Mouse (Mus musculus) megakaryocyte, embryonic 14.5 days (primary cell): ENCODE measurements around the gene Tspan4. TPM values are rescaled to one million over a fixed set of nuclear protein-coding genes. Genes with fewer than 3 reads are reported as not detected.

Experiments
- H3K27me3 ChIP-seq: replicated peaks from 2 replicates; pipeline ENCODE3; 2012; ENCODE audit warnings: inconsistent platforms
- H3K36me3 ChIP-seq: replicated peaks from 2 replicates; pipeline ENCODE3; 2012; ENCODE audit warnings: low read length, inconsistent platforms, mixed read lengths
- H3K4me1 ChIP-seq: 2 replicates; pipeline ENCODE4 v1.6.1; 2012; ENCODE audit warnings: inconsistent platforms
- H3K4me3 ChIP-seq: replicated peaks from 2 replicates; pipeline ENCODE3; 2012; ENCODE audit warnings: moderate library complexity, mild to moderate bottlenecking, inconsistent platforms
- H3K9me3 ChIP-seq: 2 replicates; pipeline ENCODE4 v1.6.1; 2012; ENCODE audit warnings: inconsistent platforms
- FLI1 ChIP-seq: IDR thresholded peaks from 2 replicates; pipeline ENCODE4 v1.6.1; 2012; ENCODE audit warnings: low read length, inconsistent platforms, mixed read lengths
- GATA1 ChIP-seq: IDR thresholded peaks from 3 replicates; pipeline ENCODE4 v1.6.1; 2012; ENCODE audit warnings: mixed read lengths, low read length, inconsistent platforms, borderline replicate concordance
- polyA plus RNA-seq: library from polyadenylated mRNA; stranded (reverse); fragments of >175 nt; gene quantifications from 2 replicates; pipeline ENCODE4 v1.2.3, GENCODE M21; 2012; ENCODE audit warnings: low replicate concordance; ENCODE audit not compliant: insufficient read depth

Gene Tspan4
- polyA plus RNA-seq, 1 experiment = 54.8 TPM

DNA sequence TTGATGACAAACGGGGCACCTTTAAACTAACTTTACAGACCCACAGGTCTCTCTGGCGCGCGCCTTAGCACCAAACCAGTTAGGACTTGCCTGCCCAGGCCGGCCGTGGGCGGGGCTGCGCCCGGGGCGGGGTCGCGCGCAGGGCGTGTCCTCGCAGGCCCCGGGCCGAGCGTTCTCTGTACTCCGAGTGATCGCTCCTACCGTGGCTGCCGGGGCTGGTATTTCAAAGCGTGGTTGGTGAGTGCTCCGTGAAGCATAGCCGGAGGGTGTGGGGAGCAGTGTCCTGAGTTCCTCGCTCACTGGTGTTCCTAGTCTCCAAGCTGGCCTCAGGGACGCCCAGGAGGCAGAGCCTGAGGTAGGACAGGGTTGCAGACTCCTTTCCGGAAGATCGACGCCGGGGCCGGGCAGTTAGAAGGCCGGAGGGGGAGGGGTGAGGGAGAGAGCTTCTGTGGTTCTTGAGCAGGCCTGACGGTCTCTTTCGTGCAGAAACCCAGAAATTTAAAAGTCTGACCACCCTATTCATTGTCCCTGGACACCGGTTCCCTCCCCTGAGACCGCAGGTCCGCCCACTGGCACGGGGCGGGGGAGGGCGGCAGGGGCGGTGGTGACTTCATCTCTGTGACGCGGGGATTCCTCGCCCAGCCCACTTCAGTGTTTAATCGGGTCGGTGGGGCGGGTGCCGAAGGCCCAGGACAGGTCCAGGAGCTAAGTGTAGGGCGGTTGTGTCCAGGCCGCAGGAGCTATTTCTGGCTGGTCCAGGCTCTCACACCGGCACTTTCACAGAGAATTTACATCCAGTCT is 7.6 kb upstream of the Tspan4 start, which contains the start of gene Cd151:
TSS of gene Cd151 (plus strand) at position 163 of the 801 bp plus-strand sequence.
- Histone ChIP-seq H3K4me1 (peaks cover 92% of the 10 kb centered on the region), H3K9me3 (no peaks in the 10 kb centered on the region), H3K27me3 (peaks cover 5% of the 10 kb centered on the region), H3K4me3 (peak within 1 kb of the TSS; percentile 99), H3K36me3 (peaks cover 51% of the 10 kb centered on the region)
- no peak for TF ChIP-seq FLI1
- TF ChIP-seq GATA1 = no peak

DNA sequence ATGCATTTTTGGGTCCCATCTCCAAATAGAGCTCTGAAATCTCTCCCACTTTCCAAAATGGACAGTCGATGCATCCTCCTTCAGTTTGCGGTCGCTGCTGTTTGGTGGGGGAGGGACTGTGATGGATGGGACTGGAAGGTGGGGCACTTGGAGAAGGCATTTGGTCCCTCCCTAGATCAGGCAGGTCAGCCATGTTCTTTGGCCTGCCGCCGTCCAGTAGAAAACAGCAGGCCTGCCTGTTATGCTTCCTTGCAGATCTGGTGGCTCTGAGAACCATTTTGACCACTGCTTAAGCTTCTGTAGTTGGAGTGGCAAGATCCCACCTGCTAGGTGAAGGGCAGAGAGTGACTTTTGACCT is 6.9 kb upstream of the Tspan4 start:
- no peaks in the 10 kb centered on the region for H3K9me3 ChIP-seq
- H3K4me3 ChIP-seq = peak overlapping the region; percentile 99
- no peak for TF ChIP-seq FLI1
- no peak for TF ChIP-seq GATA1
- H3K27me3 ChIP-seq = peaks cover 3% of the 10 kb centered on the region
- peaks cover 57% of the 10 kb centered on the region for H3K36me3 ChIP-seq
- H3K4me1 ChIP-seq = peaks cover 92% of the 10 kb centered on the region

- Histone ChIP-seq H3K36me3 (peaks cover 57% of the 10 kb centered on the region), H3K9me3 (no peaks in the 10 kb centered on the region), H3K4me1 (peaks cover 92% of the 10 kb centered on the region), H3K27me3 (no peaks in the 10 kb centered on the region), H3K4me3 (peak overlapping the region; percentile 99)
- TF ChIP-seq GATA1 (no peak), FLI1 (no peak)
Measured at GRCm38 (mm10) chr7:141468522-141469211, 6.4 kb upstream of the Tspan4 start.

DNA sequence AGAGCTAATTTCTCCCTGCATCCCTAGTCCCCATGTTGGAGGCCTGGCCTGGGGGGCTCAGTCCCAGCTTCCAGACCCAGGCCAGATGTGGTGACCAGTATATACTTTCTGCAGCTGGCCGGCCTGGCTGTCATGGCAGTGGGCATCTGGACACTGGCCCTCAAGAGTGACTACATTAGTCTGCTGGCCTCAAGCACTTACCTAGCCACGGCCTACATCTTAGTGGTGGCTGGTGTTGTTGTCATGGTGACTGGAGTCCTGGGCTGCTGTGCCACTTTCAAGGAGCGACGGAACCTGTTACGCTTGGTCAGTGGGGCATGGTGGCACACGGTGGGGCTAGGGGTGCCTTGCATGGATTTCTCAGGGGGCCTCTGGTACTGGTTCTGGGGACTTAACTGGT is 5.7 kb upstream of the Tspan4 start:
- TF ChIP-seq FLI1 = no peak
- no peak for TF ChIP-seq GATA1
- H3K4me3 ChIP-seq = peak overlapping the region; percentile 99
- H3K9me3 ChIP-seq = no peaks in the 10 kb centered on the region
- peaks cover 50% of the 10 kb centered on the region for H3K36me3 ChIP-seq
- no peaks in the 10 kb centered on the region for H3K27me3 ChIP-seq
- peaks cover 92% of the 10 kb centered on the region for H3K4me1 ChIP-seq

GRCm38 (mm10) chr7:141469901-141470636 is 5.0 kb upstream of the Tspan4 start:
- H3K36me3 ChIP-seq = peaks cover 45% of the 10 kb centered on the region
- H3K9me3 ChIP-seq = no peaks in the 10 kb centered on the region
- H3K27me3 ChIP-seq = no peaks in the 10 kb centered on the region
- H3K4me3 ChIP-seq = peak overlapping the region; percentile 99
- H3K4me1 ChIP-seq = peaks cover 85% of the 10 kb centered on the region
- TF ChIP-seq FLI1 (no peak), GATA1 (no peak)

- Histone ChIP-seq H3K27me3 (no peaks in the 10 kb centered on the region), H3K36me3 (peaks cover 44% of the 10 kb centered on the region), H3K9me3 (no peaks in the 10 kb centered on the region), H3K4me1 (peaks cover 82% of the 10 kb centered on the region), H3K4me3 (peak overlapping the region; percentile 99)
- TF ChIP-seq FLI1 (no peak), GATA1 (no peak)
Measured at GRCm38 (mm10) chr7:141470637-141470944, 4.4 kb upstream of the Tspan4 start.

DNA sequence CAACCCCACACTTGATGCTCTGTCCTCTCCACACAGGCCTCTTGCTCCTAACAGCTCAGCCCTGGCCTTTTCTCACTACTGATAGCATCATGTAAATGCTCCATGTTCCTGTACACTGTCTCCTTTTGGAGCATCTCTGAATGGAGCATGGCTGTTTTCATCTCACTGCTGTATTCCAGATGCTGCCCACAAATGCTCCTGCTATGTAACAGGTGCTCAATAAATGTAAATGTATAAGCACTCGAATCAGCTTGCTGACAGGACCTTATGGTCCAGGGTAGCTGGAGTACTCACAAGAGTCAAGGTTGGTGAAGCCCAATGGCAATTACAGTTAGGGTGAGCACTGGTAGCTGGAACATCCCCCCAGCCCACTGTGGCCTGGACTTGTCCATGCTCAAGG is 3.8 kb upstream of the Tspan4 start:
- Histone ChIP-seq H3K9me3 (no peaks in the 10 kb centered on the region), H3K4me1 (peaks cover 82% of the 10 kb centered on the region), H3K36me3 (peaks cover 44% of the 10 kb centered on the region), H3K4me3 (peak overlapping the region; percentile 46), H3K27me3 (no peaks in the 10 kb centered on the region)
- TF ChIP-seq GATA1 (no peak), FLI1 (no peak)

DNA sequence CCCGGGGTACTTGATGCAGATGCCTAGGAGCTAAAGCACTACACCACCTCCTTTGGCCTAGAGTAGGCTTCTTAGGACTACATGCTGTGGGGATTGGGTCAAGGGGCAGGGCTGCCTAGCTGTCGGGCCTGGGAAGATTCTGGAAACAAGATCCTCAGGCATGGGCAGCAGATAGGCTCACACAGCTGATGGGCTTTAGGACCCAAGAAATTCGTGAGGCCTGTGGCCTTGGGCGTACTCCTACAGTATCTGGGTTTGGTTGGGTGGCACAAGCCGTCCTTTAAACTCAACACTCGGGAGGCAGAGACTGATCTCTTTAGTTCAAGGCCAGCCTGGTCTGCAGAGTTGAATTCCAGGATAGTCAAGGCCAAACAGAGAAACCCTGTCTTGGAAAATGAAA is 2.8 kb upstream of the Tspan4 start:
- H3K27me3 ChIP-seq = no peaks in the 10 kb centered on the region
- peaks cover 44% of the 10 kb centered on the region for H3K36me3 ChIP-seq
- TF ChIP-seq GATA1 (no peak), FLI1 (no peak)
- peaks cover 83% of the 10 kb centered on the region for H3K4me1 ChIP-seq
- H3K9me3 ChIP-seq = no peaks in the 10 kb centered on the region
- no peak overlapping the region for H3K4me3 ChIP-seq

GRCm38 (mm10) chr7:141472763-141473162 is 2.3 kb upstream of the Tspan4 start:
- peaks cover 87% of the 10 kb centered on the region for H3K4me1 ChIP-seq
- peak overlapping the region; percentile 59 for H3K4me3 ChIP-seq
- no peak for TF ChIP-seq GATA1
- no peak for TF ChIP-seq FLI1
- no peaks in the 10 kb centered on the region for H3K27me3 ChIP-seq
- H3K9me3 ChIP-seq = no peaks in the 10 kb centered on the region
- peaks cover 44% of the 10 kb centered on the region for H3K36me3 ChIP-seq
